Mouse (Mus musculus) heart, embryonic 12.5 days (tissue): ENCODE results near the gene Plekha5. TPM values are rescaled to one million over a fixed set of nuclear protein-coding genes. Genes with fewer than 3 reads are reported as not detected.
"Not testable (repeated sequence)": the region's sequence is repeated elsewhere in the genome, so short reads cannot be mapped to it uniquely, and the experiment has no call there.

Experiments used
- ATAC-seq: fragments of 200-750 bp; cut with Nextera tagmentation; 2 replicates; pipeline ENCODE4 v1.8.0; 2017; ENCODE audit warnings: moderate TSS enrichment, moderate library complexity; ENCODE audit not compliant: insufficient number of reproducible peaks, low FRiP score
- H3K27ac ChIP-seq: fragments of 300-500 bp; sonication (generic); 2 replicates; pipeline ENCODE4 v1.5.1; 2016; ENCODE audit warnings: mild to moderate bottlenecking, moderate library complexity; ENCODE audit not compliant: poor library complexity, severe bottlenecking
- H3K27me3 ChIP-seq: fragments of 300-500 bp; sonication (generic); replicated peaks from 2 replicates; pipeline ENCODE4 v1.6.1; 2016; ENCODE audit warnings: mild to moderate bottlenecking, moderate library complexity
- H3K36me3 ChIP-seq: fragments of 300-500 bp; sonication (generic); 2 replicates; pipeline ENCODE4 v1.6.1; 2016; ENCODE audit warnings: mild to moderate bottlenecking, moderate library complexity
- H3K4me1 ChIP-seq: fragments of 300-500 bp; sonication (generic); replicated peaks from 2 replicates; pipeline ENCODE4 v1.6.1; 2016; ENCODE audit warnings: mild to moderate bottlenecking
- H3K4me2 ChIP-seq: fragments of 300-500 bp; sonication (generic); 2 replicates; pipeline ENCODE4 v1.6.1; 2016; ENCODE audit warnings: mild to moderate bottlenecking, moderate library complexity
- H3K4me3 ChIP-seq: fragments of 300-500 bp; sonication (generic); 2 replicates; pipeline ENCODE4 v1.5.1; 2016; ENCODE audit warnings: mild to moderate bottlenecking
- H3K9ac ChIP-seq: fragments of 300-500 bp; sonication (generic); 2 replicates; pipeline ENCODE4 v1.6.1; 2016; ENCODE audit warnings: mild to moderate bottlenecking, moderate library complexity
- H3K9me3 ChIP-seq: fragments of 300-500 bp; sonication (generic); replicated peaks from 2 replicates; pipeline ENCODE4 v1.6.1; 2016; ENCODE audit warnings: mild to moderate bottlenecking, moderate library complexity
- WGBS: fragments of 180-500 bp; shearing (Covaris S2); methylation state at CpG from one replicate; pipeline ENCODE4 v1.1.7; 2016; 5-methylcytosine and 5-hydroxymethylcytosine counted together
- polyA plus RNA-seq: library from polyadenylated mRNA; unstranded; fragments of >200 nt; fragmentation: Nextera tagmentation; extraction: Ambion mirVana; gene quantifications from 2 replicates; pipeline ENCODE4 v1.2.1, GENCODE M21; 2016

The Plekha5 gene
- polyA plus RNA-seq, 1 experiment from 2014 or later, result 21.9 TPM

DNA sequence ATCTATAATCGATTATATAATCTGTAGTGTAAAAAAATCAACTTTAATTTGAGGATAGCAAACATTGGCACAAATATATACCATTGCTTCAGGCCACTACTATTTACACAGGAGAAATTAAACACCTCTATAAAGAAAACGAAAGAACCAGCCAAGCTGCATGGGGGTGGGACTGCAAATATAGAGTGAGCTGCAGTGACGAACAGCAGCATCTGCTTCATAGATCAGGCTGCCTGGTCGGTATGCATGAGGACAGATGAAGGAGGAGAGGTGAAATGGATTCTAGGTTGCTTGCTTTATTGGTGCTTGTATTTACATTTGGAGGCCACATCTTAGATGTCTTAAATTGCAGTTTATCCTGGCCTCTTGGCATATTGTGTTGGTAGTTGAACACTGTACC, 66.4 kb downstream of the Plekha5 start:
- Histone ChIP-seq H3K9me3 (no peaks in the 10 kb centered on the region), H3K9ac (no peak overlapping the region), H3K27me3 (no peaks in the 10 kb centered on the region), H3K36me3 (no peaks in the 10 kb centered on the region), H3K4me2 (no peak overlapping the region), H3K4me1 (peaks cover 29% of the 10 kb centered on the region), H3K4me3 (no peak overlapping the region), H3K27ac (no peak overlapping the region)
- no peak for ATAC-seq
- 75% methylated on average over 4 of the region's 4 CpGs for WGBS

DNA sequence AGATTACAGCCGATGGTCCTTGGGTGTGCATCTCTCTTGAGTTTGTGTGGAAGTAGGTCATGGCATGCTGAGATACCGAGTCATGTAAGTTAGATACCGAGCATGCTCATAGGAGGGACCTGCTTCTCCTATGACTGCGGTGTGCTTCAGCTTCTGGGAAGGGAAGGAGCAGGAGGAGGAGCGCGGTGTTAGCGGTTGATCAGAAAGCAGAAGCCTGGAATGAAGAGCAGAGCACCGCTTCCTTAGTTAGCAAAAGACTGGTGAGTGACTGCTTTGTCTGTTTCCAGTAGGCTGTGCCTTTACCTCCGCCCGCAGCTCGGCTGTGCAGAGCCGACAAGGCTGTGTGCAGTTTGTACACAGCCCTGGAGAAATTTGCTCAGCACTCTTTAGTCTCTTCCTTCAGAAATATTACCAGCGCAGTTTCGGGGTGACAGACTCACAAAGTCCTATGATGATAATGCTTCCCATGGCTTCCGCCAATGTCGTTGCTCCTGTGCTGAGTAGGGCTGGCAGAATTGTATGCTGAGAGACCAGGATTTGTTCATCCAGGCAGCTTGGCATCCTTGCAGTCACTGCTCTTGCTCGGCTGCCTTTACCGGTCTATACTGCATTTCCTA, 67.2 kb downstream of the Plekha5 start:
- H3K27ac ChIP-seq, result peak overlapping the region; percentile 16; the same call in 1 of the 2 replicates

DNA sequence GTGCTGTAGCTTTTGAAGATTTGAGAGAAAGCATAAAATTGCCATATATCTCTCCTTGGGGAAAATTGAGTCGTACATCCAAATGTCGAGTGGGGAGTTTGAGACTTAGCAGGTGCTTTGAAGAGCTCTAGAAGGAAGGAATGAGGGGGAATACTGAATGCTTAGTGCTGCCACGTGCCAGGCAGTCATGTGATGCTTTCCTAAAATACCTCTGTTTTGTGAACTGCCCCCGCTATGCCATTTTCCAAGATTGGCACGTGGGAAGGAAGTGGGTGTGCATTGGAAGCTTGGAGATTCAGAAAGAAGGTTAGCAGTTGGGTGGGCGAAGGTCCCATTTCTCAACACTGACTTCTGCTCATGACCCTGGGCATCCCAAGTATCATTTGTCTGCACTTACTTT, 68.2 kb downstream of the Plekha5 start:
- H3K27me3 ChIP-seq, result no peaks in the 10 kb centered on the region
- no peak overlapping the region for H3K4me3 ChIP-seq
- H3K9ac ChIP-seq, result no peak overlapping the region
- H3K4me2 ChIP-seq, result no peak overlapping the region
- H3K36me3 ChIP-seq, result no peaks in the 10 kb centered on the region
- H3K9me3 ChIP-seq, result no peaks in the 10 kb centered on the region
- 51% methylated on average over 6 of the region's 6 CpGs for WGBS
- no peak for ATAC-seq
- no peak overlapping the region for H3K27ac ChIP-seq
- peaks cover 24% of the 10 kb centered on the region for H3K4me1 ChIP-seq

More for the DNA sequence above, 67.2 kb downstream of the Plekha5 start:
- ATAC-seq, result no peak
- no peaks in the 10 kb centered on the region for H3K36me3 ChIP-seq
- peak overlapping the region; percentile 19; the same call in 1 of the 2 replicates for H3K4me2 ChIP-seq
- no peaks in the 10 kb centered on the region for H3K9me3 ChIP-seq
- H3K4me1 ChIP-seq, result peaks cover 29% of the 10 kb centered on the region
- 76% methylated on average over 18 of the region's 18 CpGs for WGBS
- H3K9ac ChIP-seq, result no peak overlapping the region
- no peak overlapping the region for H3K4me3 ChIP-seq
- no peaks in the 10 kb centered on the region for H3K27me3 ChIP-seq

DNA sequence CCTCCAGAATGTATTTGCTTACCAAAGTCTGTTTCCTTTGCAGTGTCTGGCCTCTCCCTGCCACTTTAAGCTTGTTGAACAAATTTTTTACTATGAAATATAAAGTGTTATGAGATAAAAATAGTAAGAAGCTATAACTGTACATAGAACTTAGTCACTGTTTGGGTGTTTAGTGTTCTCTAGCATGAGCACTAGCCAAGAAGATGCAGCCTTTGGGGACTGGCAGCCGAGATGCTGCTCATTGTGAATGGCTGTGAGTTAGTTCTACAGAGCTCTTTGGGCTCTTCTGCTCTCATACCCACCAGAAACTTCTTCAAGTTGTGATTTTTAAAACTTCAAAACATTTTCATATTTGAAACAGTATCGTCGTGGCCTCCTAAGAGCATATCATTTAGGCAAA, 74.2 kb downstream of the Plekha5 start:
- no peak overlapping the region for H3K9ac ChIP-seq
- H3K9me3 ChIP-seq, result no peaks in the 10 kb centered on the region
- H3K4me3 ChIP-seq, result no peak overlapping the region
- no peak overlapping the region for H3K27ac ChIP-seq
- WGBS, result 88% methylated on average over 3 of the region's 3 CpGs
- H3K36me3 ChIP-seq, result no peaks in the 10 kb centered on the region
- no peak for ATAC-seq
- H3K4me1 ChIP-seq, result peaks cover 5% of the 10 kb centered on the region; the same call in 1 of the 2 replicates
- H3K4me2 ChIP-seq, result no peak overlapping the region
- H3K27me3 ChIP-seq, result no peaks in the 10 kb centered on the region

DNA sequence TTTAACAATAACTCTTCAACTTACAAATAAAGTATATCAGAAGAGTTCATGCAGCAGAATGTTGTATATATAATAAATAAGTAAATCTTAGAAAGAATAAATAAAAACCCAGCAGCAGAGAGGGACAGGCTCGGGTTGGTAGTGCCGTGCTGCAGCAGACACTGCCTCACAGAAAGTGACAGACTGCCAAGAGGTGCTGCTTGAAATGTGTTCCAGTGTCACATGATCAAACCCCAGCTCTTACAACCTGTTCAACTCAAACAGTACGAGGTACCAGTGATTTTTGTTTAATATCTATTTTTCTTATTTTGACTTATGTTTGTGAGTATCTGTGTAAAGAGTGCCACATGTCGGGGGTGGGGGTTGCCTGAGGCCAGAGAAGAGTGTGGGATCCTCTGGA, 75.1 kb downstream of the Plekha5 start:
- Histone ChIP-seq H3K4me2 (no peak overlapping the region), H3K9ac (no peak overlapping the region), H3K9me3 (no peaks in the 10 kb centered on the region), H3K4me3 (no peak overlapping the region), H3K4me1 (peaks cover 5% of the 10 kb centered on the region; the same call in 1 of the 2 replicates), H3K27ac (no peak overlapping the region), H3K36me3 (no peaks in the 10 kb centered on the region), H3K27me3 (no peaks in the 10 kb centered on the region)
- ATAC-seq, result 0 out of 2 replicates have a peak, but pooled peaks have one; percentile 9
- WGBS, result 70% methylated on average over 4 of the region's 4 CpGs

DNA sequence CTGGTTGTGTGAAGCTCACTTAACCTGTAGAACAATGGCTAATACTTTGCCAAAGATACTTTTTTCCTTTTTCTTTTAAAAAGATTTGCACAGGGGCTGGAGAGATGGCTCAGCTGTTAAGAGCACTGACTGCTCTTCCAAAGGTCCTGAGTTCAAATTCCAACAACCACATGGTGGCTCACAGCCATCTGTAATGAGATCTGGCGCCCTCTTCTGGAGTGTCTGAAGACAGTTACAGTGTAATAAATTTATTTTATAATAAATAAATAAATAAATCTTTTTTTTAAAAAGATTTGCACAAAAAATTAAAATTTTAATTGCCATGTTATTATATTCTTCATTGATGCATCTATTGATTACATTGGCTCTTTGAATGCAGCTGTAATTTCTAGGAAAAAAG, 77.0 kb downstream of the Plekha5 start:
- not testable (repeated sequence) for H3K27ac ChIP-seq, H3K4me1 ChIP-seq, ATAC-seq, H3K9me3 ChIP-seq, H3K27me3 ChIP-seq, H3K9ac ChIP-seq, H3K4me3 ChIP-seq, H3K4me2 ChIP-seq, H3K36me3 ChIP-seq
- 81% methylated on average over 1 of the region's 1 CpGs for WGBS

DNA sequence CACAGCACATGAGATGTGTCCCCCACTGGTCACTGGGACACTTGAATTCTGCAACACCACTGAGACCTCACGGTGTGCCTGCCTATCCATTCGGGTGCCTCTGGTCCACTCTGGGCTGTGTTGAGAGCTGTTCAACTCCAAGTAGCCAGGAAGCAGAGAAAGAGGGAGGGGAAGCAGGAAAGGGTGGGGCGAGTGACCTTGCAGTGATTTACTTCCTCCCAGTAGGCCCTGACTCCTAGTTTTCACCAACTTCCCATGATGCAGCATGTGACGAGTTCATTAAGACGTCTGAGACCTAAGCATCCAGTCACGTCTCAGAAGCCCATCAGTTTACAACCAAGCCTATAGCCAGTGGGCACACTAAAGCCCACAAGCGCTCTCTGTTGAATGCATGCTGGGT, 78.0 kb downstream of the Plekha5 start:
- Histone ChIP-seq H3K27ac (no peak overlapping the region), H3K9me3 (no peaks in the 10 kb centered on the region), H3K36me3 (no peaks in the 10 kb centered on the region), H3K4me2 (no peak overlapping the region), H3K9ac (no peak overlapping the region), H3K4me1 (peaks cover 18% of the 10 kb centered on the region), H3K27me3 (no peaks in the 10 kb centered on the region), H3K4me3 (no peak overlapping the region)
- 85% methylated on average over 7 of the region's 7 CpGs for WGBS
- no peak for ATAC-seq

DNA sequence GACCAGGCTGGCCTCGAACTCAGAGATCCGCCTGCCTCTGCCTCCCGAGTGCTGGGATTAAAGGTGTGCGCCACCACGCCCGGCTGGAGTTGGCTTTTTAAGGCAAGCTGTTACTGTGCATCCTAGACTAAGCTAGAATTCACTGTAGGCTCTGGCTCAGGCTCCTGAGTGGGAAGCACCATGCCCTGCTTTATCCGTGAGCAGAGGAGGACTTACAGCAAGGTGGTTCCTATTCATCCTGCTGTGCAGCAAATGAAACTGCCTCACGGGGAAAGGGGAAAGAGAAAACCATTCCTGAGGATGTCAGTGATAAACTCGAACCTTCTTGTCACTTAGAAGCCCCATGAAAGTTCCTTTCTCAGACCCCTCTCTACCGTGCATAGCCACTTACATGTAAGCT, 80.9 kb downstream of the Plekha5 start:
- no peaks in the 10 kb centered on the region for H3K36me3 ChIP-seq
- no peak overlapping the region for H3K27ac ChIP-seq
- no peak overlapping the region for H3K4me2 ChIP-seq
- no peak overlapping the region for H3K9ac ChIP-seq
- ATAC-seq, result no peak
- 82% methylated on average over 10 of the region's 10 CpGs for WGBS
- H3K4me1 ChIP-seq, result peaks cover 34% of the 10 kb centered on the region
- no peak overlapping the region for H3K4me3 ChIP-seq
- no peaks in the 10 kb centered on the region for H3K27me3 ChIP-seq
- H3K9me3 ChIP-seq, result no peaks in the 10 kb centered on the region

DNA sequence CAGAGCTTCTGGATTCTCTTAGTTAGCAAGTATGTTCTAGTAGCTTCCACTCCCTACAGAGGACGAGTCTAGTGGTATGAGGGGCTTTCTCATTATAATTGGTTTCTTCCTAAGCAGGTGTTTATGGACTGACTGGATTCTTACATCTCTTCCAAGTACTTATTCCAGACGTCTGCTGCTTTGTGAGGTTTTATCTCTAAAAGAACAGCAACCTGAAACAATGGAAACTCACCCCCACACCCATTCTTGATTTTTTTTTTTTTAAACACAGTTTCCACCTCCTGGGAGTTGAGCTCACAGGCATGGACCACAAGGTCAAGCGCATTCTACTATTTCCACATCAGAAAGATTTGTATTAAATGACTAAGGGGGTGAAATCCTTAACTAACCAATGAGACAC, 83.8 kb downstream of the Plekha5 start:
- Histone ChIP-seq H3K4me1 (peaks cover 41% of the 10 kb centered on the region), H3K9ac (no peak overlapping the region), H3K4me3 (no peak overlapping the region), H3K27me3 (no peaks in the 10 kb centered on the region), H3K27ac (no peak overlapping the region), H3K4me2 (no peak overlapping the region), H3K9me3 (no peaks in the 10 kb centered on the region), H3K36me3 (no peaks in the 10 kb centered on the region)
- WGBS, result 49% methylated on average over 3 of the region's 3 CpGs
- ATAC-seq, result no peak

DNA sequence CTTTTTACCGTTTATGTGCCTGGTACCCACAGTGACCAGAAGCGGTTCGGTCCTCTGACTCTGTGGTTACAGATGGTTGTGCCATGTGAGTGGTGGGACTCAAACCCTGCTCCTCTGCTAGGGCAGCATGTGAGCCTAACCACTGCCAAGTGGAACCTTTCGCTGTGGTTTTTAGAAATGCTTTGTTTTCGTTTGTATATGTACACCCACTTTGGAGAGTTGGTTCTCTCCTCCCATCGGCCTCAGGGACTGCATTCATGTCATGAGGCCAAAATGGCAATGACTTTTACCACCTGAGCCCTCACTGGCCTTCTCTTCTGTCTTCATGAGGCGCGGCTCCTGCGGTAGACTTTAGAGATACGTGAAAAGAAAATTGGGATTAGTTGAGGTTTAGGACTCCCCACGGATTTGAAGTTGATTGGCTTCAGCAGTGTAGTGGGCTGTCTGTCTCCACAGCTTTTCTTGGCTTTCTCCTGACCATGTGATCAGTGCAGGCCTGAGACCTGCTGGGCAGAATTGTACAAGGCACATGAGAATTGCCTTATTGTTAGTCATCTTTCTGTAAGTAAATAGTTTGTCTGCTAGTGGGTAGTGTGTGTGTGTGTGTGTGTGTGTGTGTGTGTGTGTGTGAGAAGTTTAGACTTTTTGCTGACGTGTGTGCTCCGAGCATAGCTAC, 84.8 kb downstream of the Plekha5 start:
- Histone ChIP-seq H3K4me1 (peaks cover 41% of the 10 kb centered on the region), H3K27ac (no peak overlapping the region), H3K9me3 (no peaks in the 10 kb centered on the region), H3K36me3 (no peaks in the 10 kb centered on the region), H3K4me3 (no peak overlapping the region), H3K27me3 (no peaks in the 10 kb centered on the region), H3K4me2 (no peak overlapping the region), H3K9ac (no peak overlapping the region)
- no peak for ATAC-seq
- WGBS, result 86% methylated on average over 13 of the region's 13 CpGs

DNA sequence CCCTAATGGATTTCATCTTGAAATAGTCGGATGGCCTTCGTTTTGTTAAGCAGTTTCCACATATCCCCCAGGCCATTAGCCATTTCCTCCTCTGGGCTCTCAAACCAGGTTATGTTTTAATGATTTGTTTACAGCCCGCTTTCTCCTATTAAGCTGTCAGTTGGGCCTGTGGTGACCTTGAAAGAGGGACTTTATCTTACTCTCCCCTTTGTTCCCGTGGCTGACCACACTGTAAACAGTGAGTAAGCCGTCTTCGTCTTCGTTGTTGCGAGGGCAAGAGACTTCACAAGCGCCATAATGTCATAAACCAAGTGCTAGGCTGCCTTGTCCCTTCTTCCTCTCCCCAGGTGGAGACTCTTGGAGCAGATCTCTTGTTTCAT, 85.3 kb downstream of the Plekha5 start:
- H3K9me3 ChIP-seq, result no peaks in the 10 kb centered on the region
- peaks cover 42% of the 10 kb centered on the region for H3K4me1 ChIP-seq
- H3K36me3 ChIP-seq, result no peaks in the 10 kb centered on the region
- no peak overlapping the region for H3K9ac ChIP-seq
- H3K4me2 ChIP-seq, result no peak overlapping the region
- WGBS, result 67% methylated on average over 9 of the region's 9 CpGs
- no peak for ATAC-seq
- H3K27me3 ChIP-seq, result no peaks in the 10 kb centered on the region
- no peak overlapping the region for H3K27ac ChIP-seq
- H3K4me3 ChIP-seq, result no peak overlapping the region

DNA sequence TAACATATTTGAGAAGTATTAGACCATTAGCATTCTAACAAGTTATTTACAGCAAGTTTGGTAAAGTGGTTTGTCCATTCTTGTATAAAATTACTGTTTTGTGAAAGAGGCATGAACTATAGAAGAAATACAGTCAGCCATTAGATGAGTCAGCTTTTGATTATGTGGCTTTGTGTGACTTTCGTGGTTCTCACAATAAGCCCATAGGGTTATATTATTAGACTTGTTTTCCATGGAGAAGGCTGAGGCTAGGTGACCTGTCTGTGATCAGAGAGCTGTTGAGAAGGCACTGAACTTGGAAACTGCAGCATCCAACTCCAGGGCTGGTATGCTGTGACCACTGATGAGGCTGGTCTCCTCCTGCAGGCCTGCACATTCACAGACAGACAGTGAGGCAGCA, 88.2 kb downstream of the Plekha5 start:
- Histone ChIP-seq H3K9me3 (no peaks in the 10 kb centered on the region), H3K4me1 (peaks cover 37% of the 10 kb centered on the region), H3K9ac (no peak overlapping the region), H3K4me2 (no peak overlapping the region), H3K4me3 (no peak overlapping the region), H3K36me3 (no peaks in the 10 kb centered on the region), H3K27ac (no peak overlapping the region; the same call in 1 of the 2 replicates), H3K27me3 (no peaks in the 10 kb centered on the region)
- no peak for ATAC-seq
- 75% methylated on average over 1 of the region's 1 CpGs for WGBS
